Mouse (Mus musculus) forebrain, embryonic 14.5 days (tissue): ENCODE results near the gene Nlrx1. TPM values are rescaled to one million over a fixed set of nuclear protein-coding genes. Genes with fewer than 3 reads are reported as not detected.

Experiments
- ATAC-seq: fragments of 200-750 bp; cut with Nextera tagmentation; 2 replicates; pipeline ENCODE4 v1.8.0; 2017; ENCODE audit warnings: mild to moderate bottlenecking, moderate library complexity
- DNase-seq: peaks from one replicate; pipeline ENCODE4 v3.0.0-alpha.2; 2015; ENCODE audit warnings: low spot score
- H3K27ac ChIP-seq: fragments of 300-500 bp; sonication (generic); 2 replicates; pipeline ENCODE4 v1.5.1; 2014; ENCODE audit warnings: low read depth, mild to moderate bottlenecking, control low read depth, low read length, moderate library complexity
- H3K27me3 ChIP-seq: fragments of 300-500 bp; sonication (generic); replicated peaks from 2 replicates; pipeline ENCODE4 v1.6.1; 2014; ENCODE audit warnings: low read length, control low read depth, mixed read lengths; ENCODE audit not compliant: control insufficient read depth, insufficient read depth
- H3K36me3 ChIP-seq: fragments of 300-500 bp; sonication (generic); 2 replicates; pipeline ENCODE4 v1.6.1; 2014; ENCODE audit warnings: low read length, control low read depth; ENCODE audit not compliant: control insufficient read depth, insufficient read depth
- H3K4me1 ChIP-seq: fragments of 300-500 bp; sonication (generic); 2 replicates; pipeline ENCODE4 v1.6.1; 2014; ENCODE audit warnings: antibody characterized with exemption, low read length, control low read depth; ENCODE audit not compliant: control insufficient read depth, insufficient read depth
- H3K4me2 ChIP-seq: fragments of 300-500 bp; sonication (generic); 2 replicates; pipeline ENCODE4 v1.6.1; 2014; ENCODE audit warnings: mild to moderate bottlenecking, control low read depth, low read length
- H3K4me3 ChIP-seq: fragments of 300-500 bp; sonication (generic); 2 replicates; pipeline ENCODE4 v1.5.1; 2014; ENCODE audit warnings: low read depth, low read length, control low read depth
- H3K9ac ChIP-seq: fragments of 300-500 bp; sonication (generic); 2 replicates; pipeline ENCODE4 v1.6.1; 2014; ENCODE audit warnings: mild to moderate bottlenecking, low read length, control low read depth, moderate library complexity
- H3K9me3 ChIP-seq: fragments of 300-500 bp; sonication (generic); replicated peaks from 2 replicates; pipeline ENCODE4 v1.6.1; 2016; ENCODE audit warnings: low read length, control low read depth, mixed read lengths; ENCODE audit not compliant: control insufficient read depth
- WGBS: fragments of 180-500 bp; shearing (Covaris S2); extraction: QIAGEN DNeasy Blood & Tissue Kit; methylation state at CpG from one replicate; pipeline ENCODE4 v1.1.7; 2014; 5-methylcytosine and 5-hydroxymethylcytosine counted together
- polyA plus RNA-seq: library from polyadenylated mRNA; unstranded; fragments of >200 nt; fragmentation: Nextera tagmentation; extraction: Ambion mirVana; gene quantifications from 2 replicates; pipeline ENCODE4 v1.2.1, GENCODE M21; 2014

Gene Nlrx1
- polyA plus RNA-seq, 1 experiment from 2014 or later: 4.6 TPM

DNA sequence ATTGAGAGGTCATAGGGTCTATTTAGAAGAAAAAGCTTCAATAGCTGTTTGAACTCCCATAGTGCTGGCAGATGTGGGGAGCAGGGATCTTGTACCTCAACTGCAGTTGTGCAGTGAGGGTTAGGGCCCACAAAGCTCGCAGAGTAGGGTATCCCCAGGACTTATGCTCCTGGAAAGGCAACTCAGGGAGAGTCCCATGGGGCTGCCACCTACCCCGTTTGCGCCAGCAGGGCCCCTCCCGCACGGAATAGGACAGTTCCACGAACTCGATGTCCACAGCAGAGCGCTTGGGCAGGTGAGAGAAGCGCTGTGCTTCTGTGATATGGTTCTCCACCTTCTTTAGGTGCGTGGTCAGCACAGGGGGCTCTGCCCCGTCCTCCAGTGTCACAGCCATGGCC is 18.6 kb upstream of the Nlrx1 start:
- peak overlapping the region; percentile 84 for H3K4me3 ChIP-seq
- H3K27ac ChIP-seq: peak overlapping the region; percentile 63; the same call in 1 of the 2 replicates
- no peaks in the 10 kb centered on the region for H3K27me3 ChIP-seq
- WGBS: 4% methylated on average over 11 of the region's 11 CpGs
- no peak for DNase-seq
- peak overlapping the region; percentile 94 for H3K4me2 ChIP-seq
- ATAC-seq: peak; percentile 15
- H3K4me1 ChIP-seq: peaks cover 17% of the 10 kb centered on the region
- no peaks in the 10 kb centered on the region for H3K9me3 ChIP-seq
- peaks cover 10% of the 10 kb centered on the region for H3K36me3 ChIP-seq
- peak overlapping the region; percentile 96 for H3K9ac ChIP-seq

DNA sequence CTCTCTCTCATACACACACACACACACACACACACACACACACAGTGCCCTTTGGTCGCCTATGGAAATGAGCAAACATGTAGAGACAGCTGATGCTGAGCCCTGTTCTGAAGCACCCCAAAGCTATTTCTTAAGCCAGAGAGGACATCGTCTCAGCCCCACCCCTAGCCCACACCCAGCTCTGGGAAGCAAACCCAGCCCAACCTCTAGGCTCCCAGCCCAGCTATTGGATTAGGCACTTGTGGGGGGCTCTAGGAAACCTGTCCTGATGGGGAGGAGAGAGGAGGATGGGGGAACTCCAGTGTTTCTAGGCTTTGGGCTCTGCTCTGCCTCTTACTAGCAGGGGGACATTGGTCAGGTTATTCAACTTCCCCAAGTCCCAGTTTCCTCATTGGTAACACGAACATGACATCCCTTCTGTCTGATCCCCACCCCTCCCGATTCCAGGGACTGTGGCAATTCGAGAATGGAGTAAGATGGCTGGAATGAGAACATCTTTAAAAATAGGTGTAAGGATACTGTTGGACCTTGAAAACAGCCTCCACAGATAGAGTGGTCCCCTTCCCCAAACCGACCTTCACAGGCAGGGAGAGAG is 18.0 kb upstream of the Nlrx1 start:
- peaks cover 17% of the 10 kb centered on the region for H3K4me1 ChIP-seq
- WGBS: 11% methylated on average over 6 of the region's 6 CpGs
- H3K36me3 ChIP-seq: peaks cover 11% of the 10 kb centered on the region
- no peaks in the 10 kb centered on the region for H3K9me3 ChIP-seq
- ATAC-seq (no peak), DNase-seq (no peak)
- H3K27me3 ChIP-seq: no peaks in the 10 kb centered on the region
- H3K27ac ChIP-seq: no peak overlapping the region
- H3K4me2 ChIP-seq: peak overlapping the region; percentile 94
- peak overlapping the region; percentile 29; the same call in 1 of the 2 replicates for H3K9ac ChIP-seq
- peak overlapping the region; percentile 84; the same call in 1 of the 2 replicates for H3K4me3 ChIP-seq

DNA sequence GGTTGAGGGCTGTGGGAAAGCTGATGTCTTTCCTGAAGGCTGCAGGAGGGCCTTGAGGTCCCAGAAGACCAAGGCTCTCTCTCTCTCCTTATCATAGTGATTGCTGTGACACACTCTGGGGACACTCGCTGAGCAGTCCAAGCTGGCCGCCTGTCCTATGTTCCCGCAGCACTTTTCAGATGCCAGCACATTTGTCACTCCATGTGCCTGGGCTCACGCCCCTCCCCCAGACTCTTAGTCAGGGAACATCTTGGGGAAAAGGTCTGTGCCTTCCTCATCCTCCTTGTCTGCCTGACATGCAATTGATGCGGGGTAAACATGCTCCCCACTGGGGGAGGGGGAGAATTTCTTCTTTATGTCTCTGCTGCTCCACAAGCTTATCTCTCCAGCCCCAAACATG is 14.8 kb upstream of the Nlrx1 start:
- Histone ChIP-seq H3K4me3 (no peak overlapping the region), H3K27me3 (no peaks in the 10 kb centered on the region), H3K27ac (no peak overlapping the region), H3K36me3 (peaks cover 35% of the 10 kb centered on the region), H3K4me2 (no peak overlapping the region), H3K4me1 (peaks cover 7% of the 10 kb centered on the region), H3K9me3 (no peaks in the 10 kb centered on the region), H3K9ac (no peak overlapping the region)
- no peak for DNase-seq
- no peak for ATAC-seq
- 81% methylated on average over 5 of the region's 5 CpGs for WGBS

DNA sequence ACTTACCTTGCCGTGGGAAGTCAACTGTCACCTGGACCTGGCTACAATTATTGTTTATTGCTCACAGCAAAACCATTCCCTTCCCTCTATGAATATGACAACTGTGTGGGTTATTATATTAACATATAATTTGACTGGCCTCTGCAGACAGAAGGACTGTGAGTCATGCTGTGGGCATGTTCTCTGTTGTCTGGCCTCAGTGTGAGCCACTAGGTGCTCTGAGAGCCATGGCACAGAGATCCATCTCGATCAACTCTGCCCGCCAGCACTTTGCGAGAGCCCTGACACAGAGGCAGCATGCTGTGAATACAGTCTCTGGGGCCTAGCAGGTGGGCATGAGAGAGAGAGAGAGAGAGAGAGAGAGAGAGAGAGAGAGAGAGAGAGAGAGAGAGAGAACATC is 1.6 kb upstream of the Nlrx1 start:
- H3K9ac ChIP-seq: no peak overlapping the region
- WGBS: 76% methylated on average over 4 of the region's 4 CpGs
- ATAC-seq (no peak), DNase-seq (no peak)
- H3K4me3 ChIP-seq: no peak overlapping the region
- H3K4me1 ChIP-seq: peaks cover 4% of the 10 kb centered on the region
- H3K36me3 ChIP-seq: peaks cover 18% of the 10 kb centered on the region
- no peaks in the 10 kb centered on the region for H3K9me3 ChIP-seq
- no peak overlapping the region for H3K27ac ChIP-seq
- no peak overlapping the region for H3K4me2 ChIP-seq
- H3K27me3 ChIP-seq: no peaks in the 10 kb centered on the region

DNA sequence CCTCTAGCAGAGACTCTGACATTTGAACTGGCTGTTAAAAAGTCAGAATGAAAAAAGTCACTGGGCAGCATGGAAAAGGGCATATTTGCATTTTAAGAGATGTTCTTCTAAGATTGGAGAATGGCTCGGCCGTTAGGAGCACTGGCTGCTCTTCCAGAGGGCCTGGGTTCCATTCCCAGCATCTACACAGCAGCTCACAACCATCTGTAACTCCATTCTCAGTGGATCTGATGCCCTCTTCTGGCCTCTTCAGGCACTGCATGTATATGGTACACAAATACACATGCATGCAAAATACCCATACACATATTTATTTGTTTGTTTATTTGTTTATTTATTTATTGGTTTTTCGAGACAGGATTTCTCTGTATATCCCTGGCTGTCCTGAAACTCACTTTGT is 678 bp upstream of the Nlrx1 start:
- Histone ChIP-seq H3K27ac (no peak overlapping the region), H3K9me3 (no peaks in the 10 kb centered on the region), H3K27me3 (no peaks in the 10 kb centered on the region), H3K4me1 (peaks cover 4% of the 10 kb centered on the region), H3K4me2 (no peak overlapping the region), H3K36me3 (peaks cover 10% of the 10 kb centered on the region), H3K4me3 (no peak overlapping the region), H3K9ac (no peak overlapping the region)
- WGBS: 80% methylated on average over 3 of the region's 3 CpGs
- ATAC-seq (no peak), DNase-seq (no peak)

DNA sequence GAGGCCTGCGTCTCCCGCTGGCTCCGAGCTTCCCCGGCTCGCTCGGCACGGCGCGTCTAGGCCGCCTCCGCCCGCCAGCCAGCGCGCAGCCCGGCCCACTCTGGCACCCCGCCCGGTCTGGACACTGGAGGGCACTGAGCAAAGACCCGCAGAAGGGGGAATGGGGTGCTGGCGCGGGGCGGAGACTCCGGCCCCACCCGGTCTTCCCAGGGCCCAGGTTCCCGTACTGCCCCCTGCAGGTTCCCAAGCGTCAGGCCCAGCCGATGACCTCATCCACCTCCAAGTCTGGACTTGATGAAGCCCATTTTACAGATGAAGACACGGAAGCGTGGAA is 405 bp downstream of the Nlrx1 start:
- no peaks in the 10 kb centered on the region for H3K36me3 ChIP-seq
- peaks cover 4% of the 10 kb centered on the region for H3K4me1 ChIP-seq
- H3K9ac ChIP-seq: peak overlapping the region; percentile 69
- ATAC-seq: peak; percentile 90
- H3K27me3 ChIP-seq: no peaks in the 10 kb centered on the region
- peak overlapping the region; percentile 35; the same call in 1 of the 2 replicates for H3K27ac ChIP-seq
- H3K4me2 ChIP-seq: peak overlapping the region; percentile 63
- peak overlapping the region; percentile 28 for H3K4me3 ChIP-seq
- DNase-seq: peak; percentile 81
- WGBS: 7% methylated on average over 28 of the region's 28 CpGs
- H3K9me3 ChIP-seq: no peaks in the 10 kb centered on the region

DNA sequence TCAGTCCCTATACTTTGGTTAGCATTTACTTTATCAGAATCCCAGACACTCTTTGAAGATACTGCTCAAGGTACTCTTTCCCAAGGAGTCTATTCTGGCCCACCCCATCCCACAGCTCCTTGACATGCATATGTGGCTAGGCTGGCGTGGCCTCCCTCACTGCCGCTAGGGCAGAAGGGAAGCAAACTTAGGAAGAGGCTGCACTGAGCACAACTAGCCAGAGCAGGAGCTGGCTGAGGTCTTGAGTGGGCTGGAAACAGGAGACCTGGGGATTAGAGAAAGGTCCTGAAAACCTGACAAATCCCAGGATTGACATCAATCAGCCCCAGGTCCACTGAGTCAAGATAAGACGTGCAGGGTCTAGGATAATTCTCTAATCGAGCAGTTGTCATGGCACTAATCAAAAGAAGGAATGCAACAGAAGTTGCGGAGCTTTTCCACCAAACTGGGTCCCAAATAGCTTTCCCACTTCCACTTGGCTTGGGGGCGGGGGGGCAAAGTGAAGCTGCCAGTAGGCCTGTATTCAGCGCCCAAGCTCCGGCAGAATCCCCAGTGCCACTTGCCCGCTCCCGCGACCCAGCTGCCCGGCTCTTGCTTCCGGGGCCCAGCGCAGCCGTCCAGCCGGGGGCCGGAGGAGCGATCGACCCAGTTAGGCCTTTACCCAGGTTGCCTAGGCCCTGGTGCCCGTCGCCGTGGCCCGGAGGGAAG is 926 bp downstream of the Nlrx1 start:
- 6% methylated on average over 19 of the region's 23 CpGs for WGBS
- DNase-seq: peak; percentile 17

DNA sequence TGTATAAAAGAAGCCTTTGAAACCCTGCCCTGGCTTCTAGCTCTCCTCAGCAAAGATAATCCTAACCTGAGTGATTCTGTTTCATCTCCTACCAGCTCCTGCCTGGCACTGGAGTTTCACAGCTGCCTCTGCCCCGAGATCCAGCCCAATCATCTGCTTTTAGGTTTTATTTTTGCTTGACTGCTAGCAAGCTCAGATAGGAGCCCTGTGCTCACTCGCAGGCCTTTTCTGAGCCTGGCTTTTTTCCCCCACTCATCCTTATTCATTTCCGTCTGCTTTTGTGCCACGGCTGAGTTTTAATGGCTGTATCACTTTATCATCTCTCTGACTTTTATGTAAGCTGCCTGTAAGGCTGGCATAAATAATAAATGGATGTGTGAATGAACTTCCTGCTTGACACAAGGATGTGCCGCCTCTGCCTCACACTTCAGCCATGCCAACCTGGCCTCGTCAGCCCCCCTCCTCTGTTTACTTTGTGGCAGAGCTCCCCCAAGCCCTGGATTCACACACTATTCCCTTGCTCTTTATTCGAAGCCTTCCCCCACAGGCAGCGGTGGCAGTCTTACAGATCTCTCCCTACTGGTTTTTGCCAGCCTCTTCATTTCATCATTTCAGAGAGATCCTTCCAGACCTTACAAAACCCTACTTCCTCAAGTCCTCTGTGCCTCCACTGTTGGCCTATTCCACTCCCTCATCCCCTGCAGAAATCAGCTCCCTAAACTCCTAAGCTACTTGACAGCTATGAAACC is 1.7 kb downstream of the Nlrx1 start:
- no peak overlapping the region for H3K4me3 ChIP-seq
- no peaks in the 10 kb centered on the region for H3K36me3 ChIP-seq
- no peaks in the 10 kb centered on the region for H3K27me3 ChIP-seq
- DNase-seq (no peak), ATAC-seq (no peak)
- 60% methylated on average over 8 of the region's 8 CpGs for WGBS
- H3K9me3 ChIP-seq: no peaks in the 10 kb centered on the region
- H3K27ac ChIP-seq: peak overlapping the region; percentile 5; the same call in 1 of the 2 replicates
- peaks cover 4% of the 10 kb centered on the region for H3K4me1 ChIP-seq
- no peak overlapping the region for H3K4me2 ChIP-seq
- no peak overlapping the region for H3K9ac ChIP-seq

More for the DNA sequence above, 926 bp downstream of the Nlrx1 start:
- Histone ChIP-seq H3K4me1 (peaks cover 4% of the 10 kb centered on the region), H3K4me2 (peak overlapping the region; percentile 63), H3K27ac (peak overlapping the region; percentile 35; the same call in 1 of the 2 replicates), H3K36me3 (no peaks in the 10 kb centered on the region), H3K9me3 (no peaks in the 10 kb centered on the region), H3K9ac (peak overlapping the region; percentile 69), H3K4me3 (peak overlapping the region; percentile 28), H3K27me3 (no peaks in the 10 kb centered on the region)
- peak; percentile 33 for ATAC-seq
